Mouse (Mus musculus) testis, adult 2 months (tissue): ENCODE measurements around the gene Srp72.

Experiments used
- CTCF ChIP-seq: fragments of 200-500 bp; IDR thresholded peaks from 2 replicates; pipeline ENCODE4 v1.5.1; 2012; ENCODE audit warnings: low read depth, mild to moderate bottlenecking, inconsistent platforms, low read length, moderate library complexity; ENCODE audit not compliant: control insufficient read depth, insufficient read depth, insufficient replicate concordance
- POLR2A ChIP-seq: fragments of 200-500 bp; IDR thresholded peaks from 2 replicates; pipeline ENCODE4 v1.6.1; 2012; ENCODE audit warnings: low read depth, mild to moderate bottlenecking, inconsistent platforms, low read length, moderate library complexity; ENCODE audit not compliant: control insufficient read depth

- no peak for TF ChIP-seq POLR2A
- no peak for TF ChIP-seq CTCF
Observed at GRCm38 (mm10) chr5:76941975-76942374, 32.5 kb upstream of the Srp72 start.
